Mouse (Mus musculus) urinary bladder, postnatal 4 days (tissue): ENCODE data around the gene Uhmk1.
"Not testable (repeated sequence)": the region's sequence is repeated elsewhere in the genome, so short reads cannot be mapped to it uniquely, and the experiment has no call there.

ENCODE experiments used
- DNase-seq, 2 experiments: peaks; one replicate each; pipeline ENCODE4 v3.0.0; 2021 to 2022; ENCODE audit warnings: low spot score in 2 of 2

The Uhmk1 gene

GRCm38 (mm10) chr1:170214757-170215522 is at the start of gene Uhmk1:
Uhmk1 (minus strand) TSS chr1:170215397.
- peak; percentile 84 to 90 for DNase-seq

- DNase-seq = peak; percentile 82 to 83
Measured at GRCm38 (mm10) chr1:170255560-170255910, 40.3 kb upstream of the Uhmk1 start.

GRCm38 (mm10) chr1:170254893-170255559 is 39.8 kb upstream of the Uhmk1 start:
- DNase-seq = no peak

GRCm38 (mm10) chr1:170245016-170245415 is 29.8 kb upstream of the Uhmk1 start:
- no peak for DNase-seq

GRCm38 (mm10) chr1:170232688-170233087 is 17.5 kb upstream of the Uhmk1 start, which contains the start of gene Sh2d1b2:
Sh2d1b2 (plus strand) TSS chr1:170232749.
- not testable (repeated sequence) for DNase-seq

- no peak for DNase-seq
Measured at GRCm38 (mm10) chr1:170223276-170223675, 8.1 kb upstream of the Uhmk1 start.

- no peak for DNase-seq
Measured at GRCm38 (mm10) chr1:170220351-170220750, 5.2 kb upstream of the Uhmk1 start.

GRCm38 (mm10) chr1:170218091-170218884 is 3.1 kb upstream of the Uhmk1 start:
- no peak for DNase-seq

GRCm38 (mm10) chr1:170215590-170215989 is 393 bp upstream of the Uhmk1 start:
- DNase-seq = no peak

GRCm38 (mm10) chr1:170214383-170214756 is 827 bp downstream of the Uhmk1 start:
- DNase-seq = no peak

- DNase-seq = no peak
Measured at GRCm38 (mm10) chr1:170213181-170213879, 1.9 kb downstream of the Uhmk1 start.

- no peak for DNase-seq
Measured at GRCm38 (mm10) chr1:170206395-170206794, 8.8 kb downstream of the Uhmk1 start.

GRCm38 (mm10) chr1:170200379-170200778 is 14.8 kb downstream of the Uhmk1 start:
- no peak for DNase-seq

- DNase-seq = no peak
Measured at GRCm38 (mm10) chr1:170196211-170196610, 19.0 kb downstream of the Uhmk1 start.

- no peak for DNase-seq
Measured at GRCm38 (mm10) chr1:170191925-170192324, 23.3 kb downstream of the Uhmk1 start.

GRCm38 (mm10) chr1:170190225-170190624 is 25.0 kb downstream of the Uhmk1 start:
- DNase-seq = no peak

- peak in 1 of 2 experiments; percentile 60 for DNase-seq
Measured at GRCm38 (mm10) chr1:170188601-170189000, 26.6 kb downstream of the Uhmk1 start.

- DNase-seq = no peak
Measured at GRCm38 (mm10) chr1:170186531-170186930, 28.7 kb downstream of the Uhmk1 start.

GRCm38 (mm10) chr1:170185137-170185536 is 30.1 kb downstream of the Uhmk1 start:
- no peak for DNase-seq

- no peak for DNase-seq
Measured at GRCm38 (mm10) chr1:170182706-170183105, 32.5 kb downstream of the Uhmk1 start.

GRCm38 (mm10) chr1:170176661-170177239 is 38.4 kb downstream of the Uhmk1 start:
- DNase-seq = no peak
